15 mouse cellular contexts compared by ENCODE assay signal in the genomic region with DNA sequence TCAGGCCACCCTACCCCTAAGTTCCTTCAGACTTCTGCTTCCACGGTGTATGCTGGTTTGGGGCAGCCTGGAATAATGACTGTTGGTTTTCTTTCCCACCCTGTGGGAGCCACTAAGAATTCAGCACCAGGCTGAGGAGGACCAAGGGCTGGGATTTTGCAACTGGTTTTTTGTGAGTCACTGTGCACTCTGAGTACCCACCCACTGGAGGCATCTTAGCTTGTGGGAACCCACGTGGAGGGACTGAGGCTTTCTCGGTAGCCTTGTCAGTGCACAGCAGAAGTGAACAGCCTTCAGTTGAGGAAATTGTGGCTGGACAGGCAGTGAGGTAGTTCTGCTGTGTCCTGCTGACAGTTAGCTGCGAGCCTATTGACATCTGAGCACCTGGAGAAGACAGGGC. TPM values are rescaled to one million over a fixed set of nuclear protein-coding genes. Genes with fewer than 3 reads are reported as not detected.
DNase-seq lines count a peak whose midpoint lies in the region; ATAC-seq lines count a peak whose summit lies in the region.
"Had no signal": no experiment of that assay in that cellular context is flagged by ENCODE, and none has a peak within 500 bp of the region (broad histone marks: within the 10 kb centered on the region; RNA-seq: fewer than 3 reads in every experiment).

Gene Cd244a, plus strand, starts transcription at position 296 of the 400 bp plus-strand sequence.

- WGBS in intestine, embryonic 16.5 days, result 78% methylated on average over 4 of the region's 4 CpGs

- no peaks in the 10 kb centered on the region for H3K27me3 ChIP-seq in intestine, embryonic 16.5 days (replicated peaks; ENCODE audit: control insufficient read depth, insufficient read depth, low read length)
- H3K27me3 ChIP-seq: forebrain, embryonic 15.5 days; liver, embryonic 15.5 days; midbrain, embryonic 13.5 days had no signal

- H3K4me3 ChIP-seq in intestine, embryonic 16.5 days (ENCODE audit: low read length), result no peak within 1 kb of the TSS
- H3K4me3 ChIP-seq: forebrain, embryonic 15.5 days; heart, embryonic 10.5 days; liver, embryonic 15.5 days; midbrain, embryonic 13.5 days had no signal

- no peaks in the 10 kb centered on the region for H3K9me3 ChIP-seq in intestine, embryonic 16.5 days (ENCODE audit: control insufficient read depth, low read length)
- H3K9me3 ChIP-seq: forebrain, embryonic 15.5 days; heart, embryonic 10.5 days; liver, embryonic 15.5 days; midbrain, embryonic 13.5 days had no signal

- no peaks in the 10 kb centered on the region for H3K36me3 ChIP-seq in intestine, embryonic 16.5 days (ENCODE audit: control insufficient read depth, insufficient read depth, low read length)
- H3K36me3 ChIP-seq: forebrain, embryonic 15.5 days; heart, embryonic 10.5 days; liver, embryonic 15.5 days; midbrain, embryonic 13.5 days had no signal

- peak; percentile 56 to 57 for DNase-seq in spleen, postnatal 36 days (ENCODE audit: low spot score in 2 of 2)
- no peak for DNase-seq in spleen, adult 12 weeks (ENCODE audit: low spot score)
- DNase-seq in embryo, embryonic 10 days (ENCODE audit: low spot score), result no peak
- DNase-seq in thymus, postnatal 10 days (ENCODE audit: low spot score in 2 of 2), result no peak
- DNase-seq: left cerebral cortex, postnatal 4 days; spleen, adult 18-20 months; thymus, adult 18-20 months had no signal

- no peak within 1 kb of the TSS for H3K9ac ChIP-seq in intestine, embryonic 16.5 days (ENCODE audit: low read depth, low read length)
- H3K9ac ChIP-seq: forebrain, embryonic 15.5 days; liver, embryonic 15.5 days; midbrain, embryonic 13.5 days had no signal

- H3K4me2 ChIP-seq in intestine, embryonic 16.5 days (ENCODE audit: low read depth, low read length), result no peak within 1 kb of the TSS
- H3K4me2 ChIP-seq: forebrain, embryonic 15.5 days; liver, embryonic 15.5 days; midbrain, embryonic 13.5 days had no signal

- no peaks in the 10 kb centered on the region for H3K4me1 ChIP-seq in intestine, embryonic 16.5 days (ENCODE audit: control insufficient read depth, insufficient read depth, low read length)
- H3K4me1 ChIP-seq: forebrain, embryonic 15.5 days; liver, embryonic 15.5 days; midbrain, embryonic 13.5 days had no signal

- peak; percentile 72 for ATAC-seq in common myeloid progenitor, adult 5-6 weeks (replicated peaks; ENCODE audit: low read depth, poor library complexity, severe bottlenecking)
- ATAC-seq in megakaryocyte, adult 5-6 weeks (ENCODE audit: poor library complexity, severe bottlenecking), result peak; percentile 83
- no peak for ATAC-seq in intestine, embryonic 16.5 days
- ATAC-seq: forebrain, embryonic 15.5 days; midbrain, embryonic 13.5 days had no signal

- no peak within 1 kb of the TSS for H3K27ac ChIP-seq in intestine, embryonic 16.5 days (ENCODE audit: low read length)
- H3K27ac ChIP-seq: forebrain, embryonic 15.5 days; heart, embryonic 10.5 days; liver, embryonic 15.5 days; midbrain, embryonic 13.5 days had no signal

RNA-seq across cellular contexts. Expression of gene Cd244a, which starts in this region (rescaled TPM):
- 15.5 and 18.8 TPM in 2 replicates for total RNA-seq in common myeloid progenitor, adult 5-6 weeks (2017)
- 12.3 and 15.1 TPM in 2 replicates for total RNA-seq in megakaryocyte, adult 5-6 weeks (2015)
- 16.3 and 16.8 TPM in 2 replicates for total RNA-seq in megakaryocyte, adult 5-6 weeks (2017)
- 0.62 and 0.91 TPM in 2 replicates for polyA plus RNA-seq in intestine, embryonic 16.5 days (2015; fragmentation: Nextera tagmentation; extraction: Ambion mirVana)
- total RNA-seq: layer of hippocampus, postnatal 10 days had no signal
- polyA plus RNA-seq: forebrain, embryonic 15.5 days; midbrain, embryonic 13.5 days had no signal

Comparison
In these comparisons a context has a peak if more than half of its experiments do, and no peak if none do; other contexts are left out.
1. DNase-seq: peak in spleen, postnatal 36 days (2 of 2); none in spleen, adult 12 weeks (single experiment), embryo, embryonic 10 days (single experiment) and thymus, postnatal 10 days (0 of 2).